Mouse (Mus musculus) bone marrow macrophage, adult 2 months (primary cell): Measurements from ENCODE around the gene Oxct1.

Experiments used
- CTCF ChIP-seq: IDR thresholded peaks from 2 replicates; pipeline ENCODE4 v1.5.1; 2012; ENCODE audit warnings: low read depth, mild to moderate bottlenecking, low read length, moderate library complexity
- POLR2A ChIP-seq: IDR thresholded peaks from 2 replicates; pipeline ENCODE4 v1.6.1; 2012; ENCODE audit warnings: mild to moderate bottlenecking, low read depth, low read length, borderline replicate concordance

- TF ChIP-seq CTCF (no peak), POLR2A (no peak)
Observed at GRCm38 (mm10) chr15:4026831-4027584, 825 bp downstream of the Oxct1 start.
